Mouse (Mus musculus): Measurements from ENCODE around the gene Rrp7a.
A peak's percentile ranks its signal among the peaks of the same experiment; 100 is the strongest.

Gene Rrp7a

DNA sequence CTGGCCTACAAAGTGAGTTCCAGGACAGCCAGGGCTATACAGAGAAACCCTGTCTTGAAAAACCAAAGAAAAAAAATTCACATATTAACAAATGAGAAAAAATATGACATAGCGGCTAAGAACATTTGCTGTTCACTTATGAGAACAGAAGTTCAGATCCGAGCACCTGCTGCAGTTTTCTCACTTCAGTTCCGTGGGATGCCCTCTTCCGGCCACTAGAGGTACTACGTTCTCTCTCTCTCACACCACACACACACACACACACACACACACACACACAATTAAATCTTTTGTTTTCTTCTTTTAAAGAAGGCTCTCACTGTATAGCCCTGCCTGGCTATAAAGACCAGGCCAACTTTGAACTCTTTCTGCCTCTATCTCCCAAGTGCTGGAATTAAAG, 54.3 kb downstream of the Rrp7a start:
- DNase-seq (ENCODE audit: low spot score in 2 of 2) = no peak

GRCm38 (mm10) chr15:83065543-83065942, 57.1 kb downstream of the Rrp7a start:
- peak; percentile 59 to 62 for DNase-seq (ENCODE audit: low spot score in 2 of 2)
